Mouse (Mus musculus) ES-Bruce4 (cell line): ENCODE results near the gene Acp1.

ENCODE experiments used
- CTCF ChIP-seq: IDR thresholded peaks from one replicate; pipeline ENCODE4 v1.8.1; 2011; ENCODE audit warnings: low read depth, low read length
- POLR2A ChIP-seq: IDR thresholded peaks from one replicate; pipeline ENCODE4 v1.8.1; 2011; ENCODE audit warnings: low read length; ENCODE audit not compliant: insufficient read depth

- TF ChIP-seq CTCF (no peak), POLR2A (no peak)
These were observed 27.8 kb downstream of the Acp1 start for GRCm38 (mm10) chr12:30883592-30883985.
